Mouse (Mus musculus) ES-Bruce4 (cell line): ENCODE measurements around the gene Rspo3. TPM values are rescaled to one million over a fixed set of nuclear protein-coding genes. Genes with fewer than 3 reads are reported as not detected.

Source experiments
- H3K27ac ChIP-seq: 2 replicates; pipeline ENCODE4 v1.5.1; 2012; ENCODE audit warnings: low read length, inconsistent platforms; ENCODE audit not compliant: insufficient read depth
- H3K27me3 ChIP-seq: 2 replicates; pipeline ENCODE4 v1.6.1; 2012; ENCODE audit warnings: mild to moderate bottlenecking, low read length, inconsistent platforms; ENCODE audit not compliant: control insufficient read depth, poor library complexity, insufficient read depth, severe bottlenecking
- H3K36me3 ChIP-seq: 2 replicates; pipeline ENCODE4 v1.6.1; 2012; ENCODE audit warnings: inconsistent platforms, mild to moderate bottlenecking, low read length, moderate library complexity; ENCODE audit not compliant: control insufficient read depth, poor library complexity, insufficient read depth, severe bottlenecking
- H3K4me1 ChIP-seq: one replicate; pipeline ENCODE4 v1.8.1; 2011; ENCODE audit warnings: low read length; ENCODE audit not compliant: control insufficient read depth, insufficient read depth
- H3K4me3 ChIP-seq: 2 replicates; pipeline ENCODE4 v1.5.1; 2011; ENCODE audit warnings: low read depth, mild to moderate bottlenecking, low read length
- H3K9ac ChIP-seq: 2 replicates; pipeline ENCODE4 v1.6.1; 2012; ENCODE audit warnings: low read depth, mild to moderate bottlenecking, inconsistent platforms; ENCODE audit not compliant: poor library complexity, severe bottlenecking
- H3K9me3 ChIP-seq: replicated peaks from 2 replicates; pipeline ENCODE4 v1.6.1; 2012; ENCODE audit warnings: mild to moderate bottlenecking, low read length, inconsistent platforms; ENCODE audit not compliant: control insufficient read depth, poor library complexity, insufficient read depth, severe bottlenecking
- CTCF ChIP-seq: IDR thresholded peaks from one replicate; pipeline ENCODE4 v1.8.1; 2011; ENCODE audit warnings: low read depth, low read length
- EP300 ChIP-seq: IDR thresholded peaks from 2 replicates; pipeline ENCODE4 v1.6.1; 2011; ENCODE audit warnings: low read depth, low read length; ENCODE audit not compliant: insufficient read depth
- POLR2A ChIP-seq: IDR thresholded peaks from one replicate; pipeline ENCODE4 v1.8.1; 2011; ENCODE audit warnings: low read length; ENCODE audit not compliant: insufficient read depth
- polyA plus RNA-seq: library from polyadenylated mRNA; stranded (reverse); fragments of >200 nt; gene quantifications from 2 replicates; pipeline ENCODE4 v1.2.4, GENCODE M21; 2011; ENCODE audit warnings: low read depth; ENCODE audit not compliant: missing spikeins, insufficient read depth, insufficient read length

Rspo3 gene
- polyA plus RNA-seq, 1 experiment: 0.70 TPM

DNA sequence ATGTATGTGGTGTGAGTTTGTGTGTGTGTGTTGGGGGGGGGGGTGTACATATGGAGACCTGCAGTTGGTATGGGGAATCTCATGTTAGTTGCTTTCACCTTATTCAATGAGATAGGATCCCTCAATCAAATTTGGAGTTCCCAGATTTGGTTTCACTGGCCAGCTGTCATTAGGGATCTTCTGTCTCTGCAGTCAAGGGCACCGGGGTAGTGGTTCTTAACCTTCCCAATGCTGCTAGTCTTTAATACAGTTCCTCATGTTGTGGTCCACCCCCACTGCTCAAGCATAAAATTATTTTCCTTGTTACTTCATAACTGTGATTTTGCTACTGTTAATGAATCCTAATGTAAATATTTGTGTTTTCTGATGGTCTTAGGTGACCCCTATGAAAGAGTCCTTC is 22.1 kb downstream of the Rspo3 start:
- H3K4me3 ChIP-seq: no peak overlapping the region
- no peak overlapping the region for H3K27ac ChIP-seq
- H3K9me3 ChIP-seq: no peaks in the 10 kb centered on the region
- TF ChIP-seq POLR2A: no peak
- TF ChIP-seq EP300: no peak
- no peak for TF ChIP-seq CTCF
- H3K36me3 ChIP-seq: no peaks in the 10 kb centered on the region
- H3K4me1 ChIP-seq: no peaks in the 10 kb centered on the region
- no peak overlapping the region for H3K9ac ChIP-seq
- no peaks in the 10 kb centered on the region for H3K27me3 ChIP-seq

DNA sequence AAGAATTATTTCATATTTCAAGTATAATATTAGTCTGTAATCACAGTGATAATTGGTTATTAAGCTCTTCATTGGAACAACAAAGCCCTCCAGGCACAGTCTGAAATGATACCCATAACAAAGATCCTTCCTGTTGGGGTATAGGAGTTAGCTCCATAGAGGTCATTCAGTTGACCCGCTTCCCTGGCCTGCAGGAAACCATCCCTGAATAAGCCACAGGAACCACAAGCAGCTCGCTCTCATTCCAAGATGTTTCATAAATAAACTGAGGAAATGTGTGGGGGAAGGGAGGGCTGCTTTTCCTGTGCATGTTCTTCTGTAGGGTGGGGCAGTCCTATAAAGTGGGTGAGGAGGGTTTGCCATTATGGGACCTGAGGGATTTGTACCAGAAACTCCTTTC is 27.5 kb downstream of the Rspo3 start:
- TF ChIP-seq POLR2A (no peak), CTCF (no peak), EP300 (no peak)
- H3K9ac ChIP-seq: no peak overlapping the region
- H3K9me3 ChIP-seq: no peaks in the 10 kb centered on the region
- H3K4me1 ChIP-seq: no peaks in the 10 kb centered on the region
- H3K27ac ChIP-seq: no peak overlapping the region
- no peaks in the 10 kb centered on the region for H3K36me3 ChIP-seq
- H3K4me3 ChIP-seq: no peak overlapping the region
- H3K27me3 ChIP-seq: no peaks in the 10 kb centered on the region

DNA sequence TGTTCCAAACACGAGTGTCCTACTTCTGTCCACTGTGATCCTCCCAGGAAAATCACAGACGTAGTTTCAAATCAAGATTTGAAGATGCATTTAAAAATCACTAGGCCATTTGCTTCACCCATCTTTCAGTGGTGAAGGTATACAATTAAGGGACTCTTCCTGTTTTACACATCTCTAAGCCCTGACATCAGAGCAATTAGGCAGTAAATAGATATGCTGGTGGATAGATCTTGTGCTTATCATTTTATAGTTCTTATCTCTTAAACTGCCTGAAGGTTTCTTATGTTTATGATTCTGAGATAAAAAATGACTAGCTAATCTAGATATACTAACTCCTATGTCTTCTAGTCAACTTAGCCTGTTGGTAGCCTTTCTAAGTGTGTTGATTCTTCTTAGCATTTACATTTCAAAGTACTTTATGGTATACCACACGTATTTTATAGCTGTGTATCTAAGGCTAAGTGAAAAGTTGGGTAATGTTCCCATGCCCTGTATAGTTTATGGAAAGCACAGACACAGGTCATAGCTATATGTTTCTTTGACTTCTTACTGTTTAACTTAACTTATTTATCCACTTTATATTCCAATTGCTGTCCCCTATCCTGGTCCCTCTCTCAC is 38.4 kb downstream of the Rspo3 start:
- TF ChIP-seq CTCF (no peak), EP300 (no peak), POLR2A (no peak)
- Histone ChIP-seq H3K27ac (no peak overlapping the region), H3K9ac (no peak overlapping the region), H3K4me1 (no peaks in the 10 kb centered on the region), H3K4me3 (no peak overlapping the region), H3K9me3 (no peaks in the 10 kb centered on the region), H3K36me3 (no peaks in the 10 kb centered on the region), H3K27me3 (no peaks in the 10 kb centered on the region)

DNA sequence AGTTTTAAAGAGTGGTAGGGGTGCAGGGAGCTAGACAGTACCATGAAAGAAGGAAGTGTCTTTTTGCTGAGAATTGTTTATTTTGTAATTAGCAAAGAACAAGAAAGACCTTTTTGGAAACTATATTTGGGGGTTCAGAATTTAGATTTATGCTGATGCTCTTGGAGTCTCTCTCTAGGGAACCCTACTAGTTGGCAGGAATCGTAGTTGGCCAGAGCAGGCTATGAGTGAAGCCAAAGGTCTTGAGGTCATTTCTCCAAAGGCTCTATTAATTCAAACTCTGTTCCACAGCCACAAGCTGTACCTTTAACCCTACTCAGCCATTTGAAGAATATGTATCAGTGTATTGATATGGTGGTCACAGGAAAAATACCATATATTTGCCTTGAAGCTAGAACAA is 41.7 kb downstream of the Rspo3 start:
- Histone ChIP-seq H3K9me3 (no peaks in the 10 kb centered on the region), H3K9ac (no peak overlapping the region), H3K4me1 (no peaks in the 10 kb centered on the region), H3K27me3 (no peaks in the 10 kb centered on the region), H3K36me3 (no peaks in the 10 kb centered on the region), H3K27ac (no peak overlapping the region), H3K4me3 (no peak overlapping the region)
- TF ChIP-seq POLR2A (no peak), EP300 (no peak), CTCF (no peak)

DNA sequence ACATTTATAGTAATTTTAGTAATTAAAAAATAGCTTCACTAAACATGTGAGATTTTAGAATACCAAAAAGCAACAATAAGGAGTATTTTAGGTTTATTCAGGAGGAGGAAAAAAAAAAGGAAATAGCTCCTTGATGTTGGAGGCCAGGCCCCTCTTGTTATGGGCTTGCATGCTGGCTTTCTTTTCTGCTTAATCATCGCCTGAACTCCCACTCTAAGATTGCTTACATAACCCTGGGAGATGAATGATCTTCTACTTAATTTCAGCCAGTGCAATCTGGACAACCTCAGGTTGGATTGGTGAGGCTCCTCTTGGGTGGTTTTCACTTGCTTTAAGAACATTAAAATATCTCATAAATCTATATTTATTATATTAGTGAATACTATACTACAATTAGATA is 54.7 kb downstream of the Rspo3 start:
- H3K9ac ChIP-seq: no peak overlapping the region
- no peaks in the 10 kb centered on the region for H3K27me3 ChIP-seq
- no peaks in the 10 kb centered on the region for H3K4me1 ChIP-seq
- H3K27ac ChIP-seq: no peak overlapping the region
- H3K9me3 ChIP-seq: no peaks in the 10 kb centered on the region
- H3K36me3 ChIP-seq: no peaks in the 10 kb centered on the region
- TF ChIP-seq CTCF (no peak), EP300 (no peak), POLR2A (no peak)
- no peak overlapping the region for H3K4me3 ChIP-seq

DNA sequence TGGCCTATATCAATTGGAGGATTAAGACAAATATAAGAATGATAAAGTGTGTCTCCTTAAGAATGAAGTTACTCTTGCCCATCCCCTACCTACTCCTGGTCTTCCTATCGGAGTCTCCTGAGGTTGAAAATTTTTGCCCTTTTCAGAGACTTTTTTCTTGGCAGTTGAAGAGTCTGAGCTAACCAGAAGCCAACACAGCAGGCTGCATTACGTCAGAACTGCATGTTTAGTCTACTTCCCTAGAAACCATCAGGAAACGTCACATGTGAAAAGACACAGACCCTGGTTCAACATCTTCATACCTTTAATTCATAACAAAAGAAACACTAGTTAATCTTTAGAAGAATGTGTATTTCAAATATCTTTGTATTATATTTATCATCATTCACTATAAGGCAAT is 56.3 kb downstream of the Rspo3 start:
- Histone ChIP-seq H3K27ac (no peak overlapping the region), H3K27me3 (no peaks in the 10 kb centered on the region), H3K9me3 (no peaks in the 10 kb centered on the region), H3K36me3 (no peaks in the 10 kb centered on the region), H3K4me3 (no peak overlapping the region), H3K9ac (no peak overlapping the region), H3K4me1 (no peaks in the 10 kb centered on the region)
- TF ChIP-seq EP300 (no peak), POLR2A (no peak), CTCF (no peak)

DNA sequence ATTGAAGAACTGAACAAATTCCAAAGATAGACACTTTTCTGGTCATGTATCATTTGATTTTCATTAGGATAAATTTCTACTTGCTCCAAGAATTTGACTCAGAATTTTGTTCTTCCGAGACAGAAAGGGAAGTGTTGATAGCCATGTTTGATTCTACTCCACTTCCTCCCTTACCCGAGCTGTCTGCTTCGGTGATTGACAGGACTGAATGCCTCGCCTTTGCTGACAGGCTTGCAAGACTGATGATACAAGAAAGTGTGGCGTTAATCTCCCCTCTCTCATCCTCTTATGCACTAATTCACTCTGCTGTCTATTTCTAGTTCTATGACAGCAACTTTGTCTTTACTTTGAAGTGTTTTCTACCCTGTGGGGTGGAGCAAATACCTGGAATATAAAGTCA is 65.2 kb downstream of the Rspo3 start:
- Histone ChIP-seq H3K9ac (no peak overlapping the region), H3K4me3 (no peak overlapping the region), H3K27ac (no peak overlapping the region), H3K27me3 (no peaks in the 10 kb centered on the region), H3K36me3 (no peaks in the 10 kb centered on the region), H3K9me3 (no peaks in the 10 kb centered on the region), H3K4me1 (no peaks in the 10 kb centered on the region)
- TF ChIP-seq CTCF (no peak), POLR2A (no peak), EP300 (no peak)
